Mouse (Mus musculus): ENCODE measurements at regions not wholly inside any gene's neighbourhood (a gene's known extent, or its start where the extent isn't known, plus 50 kb on each side); places are given as distances from the start of the nearest gene placed in this dataset.

- DNase-seq (ENCODE audit: extremely low spot score, low read depth, low spot score) = no peak
Observed at GRCm38 (mm10) chr2:59406976-59407375, 77.5 kb upstream of the Dapl1 start.

GRCm38 (mm10) chr2:59407512-59407988 lies 76.9 kb upstream of the Dapl1 start:
- DNase-seq (ENCODE audit: extremely low spot score, low read depth, low spot score) = no peak

GRCm38 (mm10) chr2:59408040-59408587 lies 76.3 kb upstream of the Dapl1 start:
- DNase-seq (ENCODE audit: extremely low spot score, low read depth, low spot score) = no peak

GRCm38 (mm10) chr2:59414612-59415011 lies 69.8 kb upstream of the Dapl1 start:
- DNase-seq (ENCODE audit: extremely low spot score, low read depth, low spot score) = no peak

GRCm38 (mm10) chr2:59416491-59417195 lies 67.8 kb upstream of the Dapl1 start:
- DNase-seq (ENCODE audit: extremely low spot score, low read depth, low spot score) = no peak

GRCm38 (mm10) chr2:59417384-59417955 lies 67.0 kb upstream of the Dapl1 start:
- DNase-seq (ENCODE audit: extremely low spot score, low read depth, low spot score) = no peak

GRCm38 (mm10) chr2:59420496-59420895 lies 64.0 kb upstream of the Dapl1 start:
- DNase-seq (ENCODE audit: extremely low spot score, low read depth, low spot score) = no peak

- no peak for DNase-seq (ENCODE audit: extremely low spot score, low read depth, low spot score)
Observed at GRCm38 (mm10) chr2:59422291-59423242, 61.9 kb upstream of the Dapl1 start.

- DNase-seq (ENCODE audit: extremely low spot score, low read depth, low spot score) = no peak
Observed at GRCm38 (mm10) chr2:59424205-59424604, 60.2 kb upstream of the Dapl1 start.

- peak; percentile 22 for DNase-seq (ENCODE audit: extremely low spot score, low read depth, low spot score)
Observed at GRCm38 (mm10) chr2:59424729-59425128, 59.7 kb upstream of the Dapl1 start.

GRCm38 (mm10) chr2:59425876-59426275 lies 58.6 kb upstream of the Dapl1 start:
- DNase-seq (ENCODE audit: extremely low spot score, low read depth, low spot score) = no peak

- no peak for DNase-seq (ENCODE audit: extremely low spot score, low read depth, low spot score)
Observed at GRCm38 (mm10) chr2:59431466-59431865, 53.0 kb upstream of the Dapl1 start.

GRCm38 (mm10) chr2:59431867-59432266 lies 52.6 kb upstream of the Dapl1 start:
- DNase-seq (ENCODE audit: extremely low spot score, low read depth, low spot score) = no peak

Measured in hindlimb bud, embryonic 11.5 days (tissue).